Mouse (Mus musculus): Measurements from ENCODE around the gene Wwc1. TPM values are rescaled to one million over a fixed set of nuclear protein-coding genes. Genes with fewer than 3 reads are reported as not detected.
A peak's percentile ranks its signal among the peaks of the same experiment; 100 is the strongest.

Gene Wwc1
- polyA plus RNA-seq, 1 experiment from 2014 or later = 17.4 TPM

DNA sequence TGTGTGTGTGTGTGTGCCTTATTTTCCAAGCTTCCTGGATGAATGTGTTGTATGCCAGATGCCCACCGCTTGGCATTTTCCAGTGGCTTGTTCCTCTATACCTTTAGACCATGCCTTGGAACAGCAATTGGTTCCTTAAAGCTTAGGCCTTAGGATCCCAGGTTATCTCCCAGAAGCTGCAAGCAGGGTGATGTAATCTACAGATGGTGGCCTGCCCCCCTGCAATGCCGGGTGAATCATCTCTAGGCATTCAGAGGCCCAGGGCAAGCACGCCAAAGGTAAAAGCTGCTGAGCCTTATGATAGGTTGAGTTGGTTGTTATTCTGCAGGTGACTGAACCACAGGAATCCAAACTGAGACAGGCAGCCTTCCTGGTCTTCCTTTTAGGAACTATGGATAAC lies 2.4 kb upstream of the Wwc1 start:
- Histone ChIP-seq H3K4me3 (ENCODE audit: low read depth, low read length) (no peak overlapping the region), H3K9me3 (ENCODE audit: low read depth, low read length) (no peaks in the 10 kb centered on the region), H3K27me3 (ENCODE audit: insufficient read depth, low read length) (peaks cover 28% of the 10 kb centered on the region), H3K27ac (ENCODE audit: low read depth) (no peak overlapping the region), H3K36me3 (ENCODE audit: insufficient read depth) (no peaks in the 10 kb centered on the region), H3K4me1 (ENCODE audit: insufficient read depth) (peaks cover 4% of the 10 kb centered on the region; the same call in 1 of the 2 replicates), H3K9ac (no peak overlapping the region), H3K4me2 (no peak overlapping the region)
- ATAC-seq (ENCODE audit: insufficient read depth) (no peak), DNase-seq (no peak)
- WGBS = 83% methylated on average over 3 of the region's 3 CpGs
- no peak for TF ChIP-seq CTCF (IDR thresholded peaks at IDR 0.05; ENCODE audit: low read depth)

DNA sequence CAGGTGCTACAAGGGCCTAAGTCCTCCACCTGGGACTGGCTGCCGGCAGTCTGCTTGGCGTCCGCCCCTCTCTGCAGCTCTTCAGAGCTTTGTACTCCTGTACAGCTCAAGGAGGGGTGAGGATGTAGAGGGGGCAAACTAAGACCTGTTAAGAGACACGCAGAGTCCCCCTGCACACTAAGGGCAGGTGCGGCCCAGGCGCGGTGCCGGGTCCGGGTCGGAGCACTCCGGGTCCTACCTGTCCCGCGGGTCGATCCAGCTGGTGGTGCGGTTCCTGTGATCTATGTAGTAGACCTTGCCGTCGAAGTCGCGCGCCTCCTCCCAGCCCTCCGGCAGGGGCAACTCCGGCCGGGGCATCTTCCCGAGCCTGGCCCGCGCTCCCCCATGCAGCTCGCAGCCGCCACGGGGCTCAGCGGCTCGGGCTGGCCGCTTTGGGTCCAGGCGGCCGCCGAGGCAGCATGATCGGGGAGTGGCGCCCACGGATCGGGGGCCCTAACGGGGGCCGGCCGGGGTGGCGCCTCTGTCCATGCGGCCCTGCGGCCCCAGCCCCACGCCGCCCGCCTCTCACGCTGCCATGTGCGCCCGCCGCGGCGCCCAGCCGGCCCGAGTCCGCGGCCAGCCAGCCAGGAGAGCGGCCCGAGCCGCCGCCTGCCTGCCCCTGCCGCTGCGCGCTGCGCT lies 455 bp downstream of the Wwc1 start:
- peak overlapping the region; percentile 82 for H3K4me2 ChIP-seq
- H3K27ac ChIP-seq (ENCODE audit: low read depth) = peak overlapping the region; percentile 63; the same call in 1 of the 2 replicates
- peak; percentile 68 for ATAC-seq (ENCODE audit: insufficient read depth)
- H3K36me3 ChIP-seq (ENCODE audit: insufficient read depth) = no peaks in the 10 kb centered on the region
- no peaks in the 10 kb centered on the region for H3K4me1 ChIP-seq (ENCODE audit: insufficient read depth)
- under 1% methylated on average over 49 of the region's 66 CpGs for WGBS
- DNase-seq = peak; percentile 41
- H3K27me3 ChIP-seq (ENCODE audit: insufficient read depth, low read length) = peaks cover 28% of the 10 kb centered on the region
- H3K9ac ChIP-seq = peak overlapping the region; percentile 70
- no peaks in the 10 kb centered on the region for H3K9me3 ChIP-seq (ENCODE audit: low read depth, low read length)
- TF ChIP-seq CTCF (IDR thresholded peaks at IDR 0.05; ENCODE audit: low read depth) = no peak
- peak overlapping the region; percentile 69 for H3K4me3 ChIP-seq (ENCODE audit: low read depth, low read length)

DNA sequence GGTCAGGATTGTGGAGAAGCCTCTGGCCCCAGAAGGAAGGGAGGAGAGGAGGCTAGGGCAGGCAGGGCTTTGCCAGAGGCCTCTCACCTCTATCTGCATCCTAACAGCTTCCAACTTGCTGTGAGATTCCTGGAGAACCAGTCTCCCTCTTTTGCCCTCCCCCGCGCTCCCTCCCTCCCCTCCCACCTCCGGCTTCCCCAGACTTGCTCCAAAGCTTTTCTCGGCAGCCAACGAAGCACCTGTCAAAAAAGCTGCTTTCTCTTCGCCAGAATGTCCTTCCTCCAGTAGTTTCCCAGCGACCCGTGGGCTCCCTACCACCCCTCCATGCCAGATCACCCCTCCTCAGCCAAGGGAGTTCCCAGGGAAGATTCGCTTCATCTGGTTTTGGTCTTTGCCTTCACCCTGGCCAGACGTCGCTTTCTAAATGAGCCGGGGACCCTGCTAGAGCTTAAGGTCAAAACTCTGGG lies 1.0 kb downstream of the Wwc1 start:
- 1% methylated on average over 12 of the region's 12 CpGs for WGBS
- DNase-seq (peak; percentile 19), ATAC-seq (ENCODE audit: insufficient read depth) (no peak; the same call in 1 of the 2 replicates)
- Histone ChIP-seq H3K9ac (peak overlapping the region; percentile 70), H3K4me3 (ENCODE audit: low read depth, low read length) (peak overlapping the region; percentile 69), H3K9me3 (ENCODE audit: low read depth, low read length) (no peaks in the 10 kb centered on the region), H3K27me3 (ENCODE audit: insufficient read depth, low read length) (peaks cover 28% of the 10 kb centered on the region), H3K4me1 (ENCODE audit: insufficient read depth) (no peaks in the 10 kb centered on the region), H3K4me2 (peak overlapping the region; percentile 82), H3K36me3 (ENCODE audit: insufficient read depth) (no peaks in the 10 kb centered on the region), H3K27ac (ENCODE audit: low read depth) (peak overlapping the region; percentile 63; the same call in 1 of the 2 replicates)
- TF ChIP-seq CTCF (IDR thresholded peaks at IDR 0.05; ENCODE audit: low read depth) = no peak

DNA sequence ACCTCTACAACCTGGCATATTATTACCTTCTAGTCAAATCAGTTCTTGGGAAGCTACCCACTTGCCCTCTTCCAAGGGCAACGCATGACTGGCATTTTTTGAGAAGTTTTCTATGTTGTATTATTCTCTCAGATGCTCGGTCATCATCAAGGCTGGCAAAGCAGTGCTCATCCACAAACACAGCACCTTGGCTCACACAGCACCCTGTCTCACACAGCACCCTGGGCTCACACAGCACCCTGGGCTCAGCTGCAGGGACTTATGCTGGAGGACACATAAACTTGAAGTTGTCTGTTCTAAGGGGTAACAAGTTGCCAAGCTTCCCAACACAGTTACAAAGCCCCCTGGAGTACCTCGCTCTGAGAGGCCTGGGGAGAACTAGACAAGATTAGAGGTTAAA lies 2.5 kb downstream of the Wwc1 start:
- H3K36me3 ChIP-seq (ENCODE audit: insufficient read depth) = no peaks in the 10 kb centered on the region
- ATAC-seq (ENCODE audit: insufficient read depth) (no peak), DNase-seq (no peak)
- no peak overlapping the region for H3K4me3 ChIP-seq (ENCODE audit: low read depth, low read length)
- no peaks in the 10 kb centered on the region for H3K9me3 ChIP-seq (ENCODE audit: low read depth, low read length)
- peak overlapping the region; percentile 82 for H3K4me2 ChIP-seq
- 79% methylated on average over 3 of the region's 3 CpGs for WGBS
- TF ChIP-seq CTCF (IDR thresholded peaks at IDR 0.05; ENCODE audit: low read depth) = no peak
- H3K4me1 ChIP-seq (ENCODE audit: insufficient read depth) = 0 out of 2 replicates have a peak, but pooled peaks cover 2% of the 10 kb centered on the region
- H3K27ac ChIP-seq (ENCODE audit: low read depth) = no peak overlapping the region
- no peak overlapping the region for H3K9ac ChIP-seq
- H3K27me3 ChIP-seq (ENCODE audit: insufficient read depth, low read length) = peaks cover 28% of the 10 kb centered on the region

DNA sequence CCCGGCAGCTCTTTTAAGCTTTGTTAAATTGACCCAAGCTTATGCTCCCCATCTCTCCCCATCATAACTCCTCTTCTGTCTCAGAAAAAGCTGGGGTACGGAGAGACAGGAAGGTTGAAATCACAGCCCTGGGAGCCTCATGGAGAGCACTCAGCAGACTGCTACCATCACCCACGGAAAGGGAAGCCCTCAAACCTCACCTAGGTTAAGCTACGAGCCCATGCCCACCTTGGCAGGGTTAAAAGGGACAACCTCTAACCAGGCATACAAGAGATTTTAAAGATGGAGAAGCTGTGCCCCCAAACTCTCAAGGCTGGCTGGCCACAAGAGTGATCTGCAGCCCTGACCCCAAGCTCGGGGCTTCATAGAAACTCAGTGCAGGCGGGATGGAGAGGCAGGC lies 3.2 kb downstream of the Wwc1 start:
- 60% methylated on average over 6 of the region's 6 CpGs for WGBS
- H3K27me3 ChIP-seq (ENCODE audit: insufficient read depth, low read length) = peaks cover 28% of the 10 kb centered on the region
- H3K9ac ChIP-seq = no peak overlapping the region
- H3K4me3 ChIP-seq (ENCODE audit: low read depth, low read length) = no peak overlapping the region
- DNase-seq (no peak), ATAC-seq (ENCODE audit: insufficient read depth) (no peak)
- TF ChIP-seq CTCF (IDR thresholded peaks at IDR 0.05; ENCODE audit: low read depth) = no peak
- H3K9me3 ChIP-seq (ENCODE audit: low read depth, low read length) = no peaks in the 10 kb centered on the region
- peak overlapping the region; percentile 32; the same call in 1 of the 2 replicates for H3K4me2 ChIP-seq
- no peak overlapping the region for H3K27ac ChIP-seq (ENCODE audit: low read depth)
- H3K4me1 ChIP-seq (ENCODE audit: insufficient read depth) = 0 out of 2 replicates have a peak, but pooled peaks cover 6% of the 10 kb centered on the region
- no peaks in the 10 kb centered on the region for H3K36me3 ChIP-seq (ENCODE audit: insufficient read depth)

DNA sequence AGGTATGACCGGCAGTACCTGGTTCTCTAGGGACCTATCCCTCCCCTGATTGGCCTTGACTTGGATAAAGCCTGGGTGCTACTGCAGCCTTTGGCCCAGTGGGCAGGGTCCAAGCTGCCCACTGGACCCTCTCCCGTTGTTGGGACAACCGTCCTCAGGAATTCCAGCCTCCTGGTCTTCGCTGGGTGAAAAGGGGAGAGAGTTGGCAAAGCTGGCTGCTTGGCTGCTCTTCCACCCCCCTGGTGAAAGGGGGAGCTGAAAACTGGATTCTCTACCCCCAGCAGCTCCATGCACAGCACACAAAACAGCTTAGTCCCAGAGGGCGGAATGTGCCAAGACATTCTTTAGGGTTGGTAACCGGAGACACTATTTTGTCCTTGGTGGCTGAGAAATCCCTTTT lies 3.8 kb downstream of the Wwc1 start:
- H3K4me2 ChIP-seq = no peak overlapping the region

DNA sequence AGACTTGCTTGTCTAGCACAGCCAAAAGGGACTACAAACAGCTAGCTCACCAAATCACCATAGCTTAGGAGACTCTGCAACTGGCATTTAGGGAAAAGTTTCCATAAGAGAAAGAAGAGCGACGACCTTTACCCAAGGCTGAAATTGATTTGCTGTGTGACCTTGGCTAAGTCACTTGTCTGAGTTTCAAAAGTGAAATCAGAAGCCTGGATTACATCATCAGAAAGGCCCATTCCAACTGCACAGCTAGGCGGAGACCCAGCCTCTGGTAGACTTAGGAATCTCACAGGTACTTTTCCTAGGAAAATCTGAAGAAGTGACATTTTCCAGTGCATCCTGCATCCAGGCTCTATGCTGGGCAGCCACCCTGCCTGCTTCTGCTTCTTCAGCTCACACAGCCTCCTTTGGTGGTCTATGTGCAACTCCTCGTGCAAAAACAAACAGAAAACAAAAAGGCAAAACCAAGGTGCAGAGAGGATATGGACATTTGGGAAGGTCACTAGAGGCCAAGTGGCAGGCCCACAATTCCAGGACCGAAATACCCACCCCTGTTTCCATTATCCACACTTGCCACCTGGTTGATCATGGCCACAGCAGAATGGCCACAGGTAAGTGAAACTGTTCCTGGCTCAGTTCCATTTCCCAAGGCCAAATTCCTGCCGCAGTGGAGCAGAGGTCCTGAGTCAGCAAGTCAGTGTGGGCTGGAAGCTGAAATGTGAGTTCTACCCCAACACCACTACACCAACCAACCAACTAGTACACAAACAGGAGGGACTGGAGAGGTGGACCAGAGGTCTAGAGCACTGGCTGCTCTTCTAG lies 5.5 kb downstream of the Wwc1 start:
- ATAC-seq (ENCODE audit: insufficient read depth) = no peak
- no peak overlapping the region for H3K27ac ChIP-seq (ENCODE audit: low read depth)
- H3K27me3 ChIP-seq (ENCODE audit: insufficient read depth, low read length) = peaks cover 20% of the 10 kb centered on the region
- H3K4me1 ChIP-seq (ENCODE audit: insufficient read depth) = peaks cover 6% of the 10 kb centered on the region; the same call in 1 of the 2 replicates
- H3K9ac ChIP-seq = no peak overlapping the region
- no peak for DNase-seq
- H3K9me3 ChIP-seq (ENCODE audit: low read depth, low read length) = no peaks in the 10 kb centered on the region
- TF ChIP-seq CTCF (IDR thresholded peaks at IDR 0.05; ENCODE audit: low read depth) = no peak
- no peaks in the 10 kb centered on the region for H3K36me3 ChIP-seq (ENCODE audit: insufficient read depth)
- H3K4me2 ChIP-seq = no peak overlapping the region
- WGBS = 71% methylated on average over 6 of the region's 6 CpGs
- no peak overlapping the region for H3K4me3 ChIP-seq (ENCODE audit: low read depth, low read length)

More for the DNA sequence above, 3.8 kb downstream of the Wwc1 start:
- ATAC-seq (ENCODE audit: insufficient read depth) (no peak), DNase-seq (peak; percentile 31)
- Histone ChIP-seq H3K9ac (no peak overlapping the region), H3K4me3 (ENCODE audit: low read depth, low read length) (no peak overlapping the region), H3K36me3 (ENCODE audit: insufficient read depth) (no peaks in the 10 kb centered on the region), H3K27ac (ENCODE audit: low read depth) (no peak overlapping the region), H3K27me3 (ENCODE audit: insufficient read depth, low read length) (peaks cover 25% of the 10 kb centered on the region), H3K9me3 (ENCODE audit: low read depth, low read length) (no peaks in the 10 kb centered on the region), H3K4me1 (ENCODE audit: insufficient read depth) (0 out of 2 replicates have a peak, but pooled peaks cover 6% of the 10 kb centered on the region)
- WGBS = 43% methylated on average over 6 of the region's 6 CpGs
- no peak for TF ChIP-seq CTCF (IDR thresholded peaks at IDR 0.05; ENCODE audit: low read depth)
